Mouse (Mus musculus) G1E-ER4 (cell line): ENCODE results near the gene Dohh. TPM values are rescaled to one million over a fixed set of nuclear protein-coding genes. Genes with fewer than 3 reads are reported as not detected.

Source experiments
- GATA1 ChIP-seq: IDR thresholded peaks from one replicate; pipeline ENCODE4 v1.8.0; 2012; ENCODE audit warnings: low read length, inconsistent platforms
- polyA plus RNA-seq: library from polyadenylated mRNA; stranded (reverse); fragments of >175 nt; gene quantifications from 2 replicates; pipeline ENCODE4 v1.2.3, GENCODE M21; 2012

Dohh gene
- 216 and 292 TPM in 2 replicates for polyA plus RNA-seq

DNA sequence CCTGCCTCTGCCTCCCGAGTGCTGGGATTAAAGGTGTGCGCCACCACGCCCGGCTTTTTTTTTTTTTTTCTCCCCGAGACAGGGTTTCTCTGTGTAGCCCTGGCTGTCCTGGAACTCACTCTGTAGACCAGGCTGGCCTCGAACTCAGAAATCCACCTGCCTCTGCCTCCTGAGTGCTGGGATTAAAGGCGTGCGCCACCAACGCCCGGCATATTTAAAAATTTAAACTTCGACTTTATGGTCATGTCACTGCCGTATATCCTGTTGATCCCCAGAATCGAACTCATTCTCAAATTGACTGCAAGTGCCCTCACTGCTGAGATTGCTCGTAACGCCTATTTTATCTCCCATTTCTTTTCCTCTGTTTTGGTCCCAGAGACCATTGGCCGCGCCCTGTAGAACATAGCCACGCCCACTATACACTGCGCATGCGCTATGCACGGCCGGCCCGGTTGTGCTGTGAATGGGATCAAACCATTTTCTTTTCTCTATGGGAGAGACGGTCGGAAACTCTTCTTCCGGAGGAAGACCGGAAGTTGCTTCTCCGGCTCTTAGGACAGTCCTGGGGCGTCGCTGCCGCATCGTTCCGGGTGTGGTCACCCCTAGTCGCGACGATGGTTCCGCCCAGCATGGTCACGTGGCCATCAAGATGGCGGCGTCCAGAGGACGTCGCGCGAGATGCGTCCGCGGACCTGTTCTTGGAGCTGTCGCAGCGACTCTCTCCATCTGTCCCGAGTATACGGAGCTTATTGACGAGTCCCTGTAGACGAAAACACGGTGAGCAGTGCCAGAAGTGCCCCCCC, at the start of gene Dohh, which contains the start of gene Gm48551:
TSS of gene Dohh (plus strand) at position 627 of the 803 bp plus-strand sequence.
TSS of gene Gm48551 (plus strand) at position 665 of the 803 bp plus-strand sequence.
- TF ChIP-seq GATA1: no peak

- no peak for TF ChIP-seq GATA1
Measured at GRCm38 (mm10) chr10:81335393-81336340, 48.6 kb upstream of the Dohh start.

GRCm38 (mm10) chr10:81336558-81336957, 47.7 kb upstream of the Dohh start:
- TF ChIP-seq GATA1: no peak

DNA sequence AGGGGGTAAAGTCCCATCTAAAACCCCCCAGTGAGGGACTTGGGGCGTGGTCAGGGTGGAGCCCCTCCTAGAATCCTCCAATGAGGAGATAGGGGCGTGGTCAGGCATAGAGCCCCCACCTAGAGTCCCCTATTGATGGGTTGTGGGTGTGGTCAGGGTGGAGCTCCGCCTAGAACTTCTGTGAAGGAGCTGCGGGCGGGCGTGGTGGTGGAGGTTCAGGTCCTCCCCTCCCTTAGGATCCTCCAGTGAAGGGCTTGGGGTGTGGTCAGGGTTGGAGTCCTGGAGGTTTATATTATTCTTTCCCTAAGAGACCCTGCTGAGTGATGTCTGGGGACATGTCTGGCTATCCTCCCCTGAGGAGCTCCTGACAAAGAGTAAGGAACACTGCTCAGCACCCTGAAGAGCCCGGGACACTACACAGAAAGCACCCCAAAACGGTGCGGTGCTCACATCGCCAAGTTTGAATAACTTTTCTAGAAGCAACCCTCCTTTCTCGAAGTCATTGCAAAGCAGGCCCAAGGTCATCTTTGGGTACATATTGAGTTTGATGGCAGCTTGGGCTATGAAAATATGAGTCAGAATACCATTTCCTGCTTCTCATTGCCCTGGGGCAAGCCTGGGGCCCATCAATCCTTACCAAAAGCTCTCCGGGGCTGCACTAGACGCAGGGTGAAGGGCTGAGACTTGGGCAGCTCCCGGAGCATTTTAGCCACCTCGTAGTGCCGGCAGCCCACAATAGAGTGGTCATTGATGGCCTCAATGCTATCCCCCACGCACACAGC, 43.5 kb upstream of the Dohh start:
- TF ChIP-seq GATA1: no peak

GRCm38 (mm10) chr10:81341333-81341949, 42.8 kb upstream of the Dohh start:
- TF ChIP-seq GATA1: no peak

DNA sequence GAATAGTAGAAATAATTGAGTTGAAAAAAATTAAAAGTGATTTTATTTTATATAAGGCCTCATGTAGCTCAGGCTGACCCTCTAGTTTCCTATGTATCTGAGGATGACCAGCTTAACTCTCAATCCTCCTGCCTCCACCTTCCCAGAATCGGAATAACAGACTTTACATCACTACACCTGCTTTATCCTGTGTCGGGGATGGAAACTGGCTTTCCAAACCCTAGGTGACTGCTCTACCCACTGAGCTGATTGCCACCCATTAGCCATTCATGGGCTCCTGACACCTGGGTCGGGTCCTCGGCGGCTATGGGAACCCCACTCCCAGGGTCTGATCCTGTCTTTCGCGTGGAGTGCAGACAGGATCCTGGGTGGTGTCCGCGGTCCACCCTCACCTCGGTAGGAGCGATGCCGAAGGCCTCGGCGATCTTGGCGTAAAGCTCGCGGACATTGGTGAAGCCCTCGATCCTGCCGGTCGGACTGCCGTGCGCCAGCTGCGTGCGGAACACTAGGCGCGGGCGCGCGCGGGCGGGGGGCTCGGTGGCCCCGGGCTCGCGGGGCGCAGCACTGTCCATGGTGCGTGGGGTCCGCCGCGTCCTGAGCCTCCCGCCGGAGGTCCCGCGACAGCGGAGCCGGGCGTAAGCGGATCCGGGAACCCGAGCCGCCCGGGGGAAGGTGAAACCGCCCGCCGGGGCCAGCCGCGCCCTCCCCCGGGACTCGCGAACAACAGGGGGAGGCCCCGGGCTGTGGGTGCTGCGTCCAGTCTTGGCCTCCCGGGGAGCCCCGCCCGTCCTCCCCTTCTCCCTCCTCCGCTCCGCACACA, 41.3 kb upstream of the Dohh start, which contains the start of gene Gipc3:
TSS of gene Gipc3 (minus strand) at position 581 of the 820 bp plus-strand sequence.
- no peak for TF ChIP-seq GATA1

DNA sequence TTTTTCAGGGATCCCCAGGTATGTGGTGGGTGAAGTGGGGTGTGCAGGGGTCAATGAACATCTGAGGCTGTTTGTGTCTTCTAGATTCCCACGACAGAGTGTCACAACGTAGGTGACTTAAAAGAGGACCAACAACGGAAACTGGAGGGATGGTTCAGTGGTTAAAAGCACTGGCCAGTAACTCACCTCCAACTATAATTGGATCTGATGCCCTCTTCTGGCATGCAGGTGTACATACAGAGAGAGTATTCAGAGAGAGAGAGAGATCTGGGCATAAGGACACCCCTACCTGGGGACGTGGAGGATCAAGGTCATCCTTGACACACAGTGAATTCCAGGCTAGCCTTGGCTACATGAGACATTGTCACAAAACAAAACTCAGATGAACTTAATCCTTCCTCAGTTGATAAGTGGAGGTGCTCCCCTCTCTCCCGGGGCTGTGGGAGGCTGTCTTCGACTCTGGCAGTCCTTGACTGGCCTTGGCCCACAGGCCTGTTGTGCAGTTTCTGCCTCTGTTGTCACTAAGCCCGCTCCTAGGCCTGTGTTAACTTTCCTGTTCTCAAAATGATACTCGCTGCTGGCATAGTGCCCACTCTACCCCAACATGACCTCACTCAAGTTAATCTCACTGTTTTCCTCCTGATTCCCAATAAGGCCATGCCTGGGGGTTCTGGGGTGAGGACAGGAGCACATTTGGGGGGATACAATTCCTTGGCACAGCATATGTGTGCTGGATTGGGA, 39.6 kb upstream of the Dohh start:
- TF ChIP-seq GATA1: no peak

DNA sequence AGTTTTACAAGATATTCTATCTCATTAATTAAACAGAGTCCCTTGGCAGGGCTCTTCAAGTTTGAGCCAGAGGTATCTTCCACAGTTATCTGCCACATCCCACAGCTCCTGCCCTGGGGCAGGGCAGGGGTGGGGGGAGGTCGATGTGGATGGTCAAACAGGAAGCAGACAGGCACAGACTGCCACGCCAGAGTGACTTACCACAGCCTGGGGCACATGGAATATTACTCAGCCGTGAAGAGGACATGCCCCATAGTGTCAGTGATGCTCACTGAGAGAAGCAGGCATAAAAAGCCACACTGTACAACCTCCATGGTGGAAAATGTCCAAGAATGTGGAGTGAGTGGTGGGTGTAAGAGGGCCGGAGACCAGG, 39.1 kb upstream of the Dohh start:
- TF ChIP-seq GATA1: no peak

- TF ChIP-seq GATA1: no peak
Measured at GRCm38 (mm10) chr10:81346453-81347067, 37.7 kb upstream of the Dohh start.

DNA sequence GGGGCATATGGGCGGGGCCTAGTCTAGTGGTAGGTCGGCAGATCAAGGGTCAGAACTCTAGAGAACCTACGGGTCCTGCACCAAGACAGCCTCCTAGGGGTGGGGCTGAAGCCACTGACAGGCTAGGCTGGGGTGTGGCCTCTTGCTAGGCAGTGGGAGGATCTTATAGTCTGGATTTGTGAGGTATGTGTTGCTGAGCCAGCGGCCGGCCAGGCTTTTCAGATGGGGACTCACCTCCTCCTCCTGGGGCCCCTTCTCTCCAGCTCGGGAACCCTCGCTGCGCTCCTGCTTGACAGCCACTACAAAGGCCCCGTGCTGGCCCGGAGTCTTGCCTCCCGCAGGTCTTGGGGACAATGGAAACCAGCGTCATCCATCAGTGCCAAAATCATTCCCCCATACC, 35.1 kb upstream of the Dohh start:
- TF ChIP-seq GATA1: no peak

DNA sequence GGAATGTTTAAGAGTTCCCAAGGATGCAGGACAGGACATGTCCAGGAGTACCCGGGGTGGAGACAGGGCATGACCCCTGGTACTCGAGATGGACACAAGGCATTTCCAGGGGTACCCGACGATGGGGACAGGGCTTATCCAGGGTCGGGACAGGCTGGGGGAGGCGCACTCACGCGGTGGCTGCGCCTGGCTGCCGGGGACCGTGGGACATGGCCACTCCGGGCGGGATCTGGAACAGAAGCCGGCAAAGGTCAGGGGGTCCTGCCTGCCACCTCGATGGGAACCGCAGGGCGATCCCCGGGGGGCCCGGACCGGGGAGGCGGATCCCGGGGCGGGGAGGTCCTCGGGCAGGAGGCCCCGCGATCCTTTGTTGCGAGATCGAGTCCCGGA, 34.3 kb upstream of the Dohh start:
- no peak for TF ChIP-seq GATA1

GRCm38 (mm10) chr10:81350351-81351063, 33.7 kb upstream of the Dohh start, which contains the start of gene Hmg20b:
Hmg20b (minus strand) TSS chr10:81350480.
- TF ChIP-seq GATA1: no peak
